Comparison of ENCODE assay signal across 9 mouse cellular contexts in genomic region chr4:41645488-41645887, GRCm38 (mm10). TPM values are rescaled to one million over a fixed set of nuclear protein-coding genes. Genes with fewer than 3 reads are reported as not detected.
DNase-seq lines count a peak whose midpoint lies in the region; ATAC-seq lines count a peak whose summit lies in the region.
"Had no signal": no experiment of that assay in that cellular context is flagged by ENCODE, and none has a peak within 500 bp of the region (broad histone marks: within the 10 kb centered on the region; RNA-seq: fewer than 3 reads in every experiment).

No protein-coding gene starts in this region.

- H3K4me3 ChIP-seq in heart, embryonic 11.5 days (ENCODE audit: low read depth, low read length), result no peak overlapping the region
- no peak overlapping the region for H3K4me3 ChIP-seq in embryonic facial prominence, embryonic 15.5 days (replicated peaks)
- H3K4me3 ChIP-seq: neural tube, embryonic 13.5 days had no signal

- intact Hi-C loops in heart, postnatal 10 days (cut with DNase I), result loop anchor here (2.0 kb wide), 1 partner anchor 27 kb away; no protein-coding TSS in a partner anchor

- no peaks in the 10 kb centered on the region for H3K27me3 ChIP-seq in heart, embryonic 11.5 days (ENCODE audit: control insufficient read depth, insufficient read depth, low read length)
- H3K27me3 ChIP-seq in embryonic facial prominence, embryonic 15.5 days, result no peaks in the 10 kb centered on the region
- H3K27me3 ChIP-seq: neural tube, embryonic 13.5 days had no signal

- no peaks in the 10 kb centered on the region for H3K9me3 ChIP-seq in heart, embryonic 11.5 days (replicated peaks; ENCODE audit: control insufficient read depth, low read length)
- no peaks in the 10 kb centered on the region for H3K9me3 ChIP-seq in embryonic facial prominence, embryonic 15.5 days (replicated peaks)
- H3K9me3 ChIP-seq: neural tube, embryonic 13.5 days had no signal

- H3K27ac ChIP-seq in heart, embryonic 11.5 days (ENCODE audit: low read depth, low read length), result no peak overlapping the region
- no peak overlapping the region for H3K27ac ChIP-seq in embryonic facial prominence, embryonic 15.5 days (replicated peaks)
- H3K27ac ChIP-seq: neural tube, embryonic 13.5 days had no signal

- H3K4me1 ChIP-seq in heart, embryonic 11.5 days (ENCODE audit: control insufficient read depth, insufficient read depth, low read length), result no peaks in the 10 kb centered on the region
- peaks cover 4% of the 10 kb centered on the region; the same call in 1 of the 2 replicates for H3K4me1 ChIP-seq in embryonic facial prominence, embryonic 15.5 days

- ATAC-seq in heart, embryonic 11.5 days (replicated peaks; ENCODE audit: insufficient number of reproducible peaks, low FRiP score, low TSS enrichment), result no peak
- ATAC-seq in embryonic facial prominence, embryonic 15.5 days (ENCODE audit: insufficient number of reproducible peaks, low FRiP score, low TSS enrichment, low read depth), result 0 out of 2 replicates have a peak, but pooled peaks have one; percentile 37

- no peak overlapping the region for H3K9ac ChIP-seq in heart, embryonic 11.5 days (ENCODE audit: low read depth, low read length)
- no peak overlapping the region for H3K9ac ChIP-seq in embryonic facial prominence, embryonic 15.5 days
- H3K9ac ChIP-seq: neural tube, embryonic 13.5 days had no signal

- no peak overlapping the region for H3K4me2 ChIP-seq in heart, embryonic 11.5 days
- no peak overlapping the region for H3K4me2 ChIP-seq in embryonic facial prominence, embryonic 15.5 days (replicated peaks)
- H3K4me2 ChIP-seq: neural tube, embryonic 13.5 days had no signal

- no peaks in the 10 kb centered on the region for H3K36me3 ChIP-seq in heart, embryonic 11.5 days (ENCODE audit: control insufficient read depth, insufficient read depth, low read length)
- no peaks in the 10 kb centered on the region for H3K36me3 ChIP-seq in embryonic facial prominence, embryonic 15.5 days
- H3K36me3 ChIP-seq: neural tube, embryonic 13.5 days had no signal

- DNase-seq in heart, postnatal 10 days, result peak; percentile 37 to 62
- peak; percentile 25 for DNase-seq in R1 (ENCODE audit: low read depth, low spot score)
- DNase-seq in lung, postnatal 14 days, result peak; percentile 47
- no peak for DNase-seq in spleen, postnatal 36 days (ENCODE audit: low spot score in 2 of 2)
- no peak for DNase-seq in left cerebral cortex, adult 11 months (ENCODE audit: low spot score)
- no peak for DNase-seq in urinary bladder, postnatal 25 days (ENCODE audit: low spot score)

- 24% methylated on average over 5 of the region's 5 CpGs for WGBS in heart, embryonic 11.5 days (ENCODE audit: insufficient replicate concordance)
- 24% methylated on average over 5 of the region's 5 CpGs for WGBS in embryonic facial prominence, embryonic 15.5 days

RNA-seq across cellular contexts. Expression of gene Enho, which starts 5.4 kb away (rescaled TPM):
- 1 to 10 TPM; 4.2 to 4.4 TPM for total RNA-seq in heart, postnatal 10 days (2021)
- 4.1 and 4.7 TPM in 2 replicates for polyA plus RNA-seq in heart, embryonic 11.5 days (2014; fragmentation: Nextera tagmentation; extraction: Ambion mirVana)
- polyA plus RNA-seq in embryonic facial prominence, embryonic 15.5 days (2015; fragmentation: Nextera tagmentation; extraction: Ambion mirVana), result 23.8 and 27.3 TPM in 2 replicates

RNA-seq across cellular contexts. Expression of gene Cntfr, which starts 51.4 kb away (rescaled TPM):
- 1 to 10 TPM; 3.3 to 7.5 TPM for total RNA-seq in heart, postnatal 10 days (2021)
- polyA plus RNA-seq in heart, embryonic 11.5 days (2014; fragmentation: Nextera tagmentation; extraction: Ambion mirVana), result 4.1 and 4.3 TPM in 2 replicates
- polyA plus RNA-seq in embryonic facial prominence, embryonic 15.5 days (2015; fragmentation: Nextera tagmentation; extraction: Ambion mirVana), result 16.2 and 19.0 TPM in 2 replicates

RNA-seq across cellular contexts. Expression of gene Il11ra1, which starts 54.3 kb away (rescaled TPM):
- 10 to 100 TPM; 65.3 to 66.2 TPM for total RNA-seq in heart, postnatal 10 days (2021)
- 128 and 137 TPM in 2 replicates for polyA plus RNA-seq in heart, embryonic 11.5 days (2014; fragmentation: Nextera tagmentation; extraction: Ambion mirVana)
- 407 and 429 TPM in 2 replicates for polyA plus RNA-seq in embryonic facial prominence, embryonic 15.5 days (2015; fragmentation: Nextera tagmentation; extraction: Ambion mirVana)

Comparison
In these comparisons a context has a peak if more than half of its experiments do, and no peak if none do; other contexts are left out.
1. DNase-seq: peak in heart, postnatal 10 days (2 of 2), R1 (single experiment) and lung, postnatal 14 days (single experiment); none in spleen, postnatal 36 days (0 of 2), left cerebral cortex, adult 11 months (single experiment) and urinary bladder, postnatal 25 days (single experiment).